ENCODE assay signal across 15 mouse cellular contexts in the genomic region with DNA sequence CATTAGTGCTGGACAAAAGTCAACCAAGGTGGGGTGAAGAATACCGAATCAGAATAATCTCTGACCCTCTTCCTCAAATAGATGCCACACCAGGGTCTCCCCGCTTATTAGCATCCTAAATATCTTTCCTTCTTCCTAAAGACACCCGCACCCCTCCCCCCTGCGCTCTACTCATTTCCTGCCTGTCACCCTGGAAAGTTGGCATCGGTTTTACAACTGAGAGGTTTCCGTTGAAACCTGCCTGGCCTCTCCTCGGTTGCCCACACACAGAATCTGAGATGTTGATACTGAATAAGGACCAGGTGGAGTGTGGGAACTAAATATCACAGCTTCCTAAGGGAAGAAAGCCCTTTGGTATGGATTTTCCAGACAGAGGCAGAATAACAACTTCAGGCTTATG.
DNase-seq lines count a peak whose midpoint lies in the region; ATAC-seq and TF ChIP-seq lines count a peak whose summit lies in the region.
"Had no signal": no experiment of that assay in that cellular context is flagged by ENCODE, and none has a peak within 500 bp of the region (broad histone marks: within the 10 kb centered on the region; RNA-seq: fewer than 3 reads in every experiment).

No protein-coding gene starts in this region.

- no peak overlapping the region for H3K4me3 ChIP-seq in heart, embryonic 11.5 days (ENCODE audit: low read depth, low read length)
- no peak overlapping the region for H3K4me3 ChIP-seq in kidney, embryonic 16.5 days (ENCODE audit: low read length)
- H3K4me3 ChIP-seq in limb, embryonic 14.5 days (replicated peaks; ENCODE audit: low read length): no peak overlapping the region
- H3K4me3 ChIP-seq in midbrain, embryonic 13.5 days (replicated peaks): no peak overlapping the region
- H3K4me3 ChIP-seq: erythroblast, embryonic 14.5 days; midbrain, embryonic 12.5 days; stomach, embryonic 15.5 days had no signal

- H3K27ac ChIP-seq in heart, embryonic 11.5 days (ENCODE audit: low read depth, low read length): no peak overlapping the region
- no peak overlapping the region for H3K27ac ChIP-seq in kidney, embryonic 16.5 days (ENCODE audit: low read length)
- no peak overlapping the region for H3K27ac ChIP-seq in limb, embryonic 14.5 days (replicated peaks; ENCODE audit: low read depth, low read length)
- H3K27ac ChIP-seq in midbrain, embryonic 13.5 days: no peak overlapping the region
- H3K27ac ChIP-seq: hindbrain, postnatal 0 days; midbrain, embryonic 12.5 days; stomach, embryonic 15.5 days had no signal

- H3K9me3 ChIP-seq in heart, embryonic 11.5 days (replicated peaks; ENCODE audit: control insufficient read depth, low read length): no peaks in the 10 kb centered on the region
- no peaks in the 10 kb centered on the region for H3K9me3 ChIP-seq in kidney, embryonic 16.5 days (ENCODE audit: low read length)
- no peaks in the 10 kb centered on the region for H3K9me3 ChIP-seq in limb, embryonic 14.5 days (ENCODE audit: control insufficient read depth, low read length)
- no peaks in the 10 kb centered on the region for H3K9me3 ChIP-seq in midbrain, embryonic 13.5 days
- H3K9me3 ChIP-seq: midbrain, embryonic 12.5 days; stomach, embryonic 15.5 days had no signal

- 51% methylated on average over 7 of the region's 7 CpGs for WGBS in heart, embryonic 11.5 days (ENCODE audit: insufficient replicate concordance)
- WGBS in kidney, embryonic 16.5 days: 22% methylated on average over 7 of the region's 7 CpGs
- WGBS in limb, embryonic 14.5 days: 27% methylated on average over 7 of the region's 7 CpGs
- 75% methylated on average over 7 of the region's 7 CpGs for WGBS in midbrain, embryonic 13.5 days

- no peak overlapping the region for H3K4me2 ChIP-seq in heart, embryonic 11.5 days
- H3K4me2 ChIP-seq in kidney, embryonic 16.5 days (replicated peaks; ENCODE audit: low read depth, low read length): peak overlapping the region; percentile 32; the same call in 1 of the 2 replicates
- peak overlapping the region; percentile 23; the same call in 1 of the 2 replicates for H3K4me2 ChIP-seq in limb, embryonic 14.5 days (replicated peaks; ENCODE audit: low read depth, low read length, severe bottlenecking)
- no peak overlapping the region for H3K4me2 ChIP-seq in midbrain, embryonic 13.5 days (replicated peaks)
- H3K4me2 ChIP-seq: midbrain, embryonic 12.5 days; stomach, embryonic 15.5 days had no signal

- no peaks in the 10 kb centered on the region for H3K36me3 ChIP-seq in heart, embryonic 11.5 days (ENCODE audit: control insufficient read depth, insufficient read depth, low read length)
- H3K36me3 ChIP-seq in kidney, embryonic 16.5 days (ENCODE audit: insufficient read depth, low read length): no peaks in the 10 kb centered on the region
- H3K36me3 ChIP-seq in limb, embryonic 14.5 days (ENCODE audit: control insufficient read depth, insufficient read depth, low read length): no peaks in the 10 kb centered on the region
- H3K36me3 ChIP-seq in midbrain, embryonic 13.5 days: no peaks in the 10 kb centered on the region
- H3K36me3 ChIP-seq: midbrain, embryonic 12.5 days; stomach, embryonic 15.5 days had no signal

- no peak overlapping the region for H3K9ac ChIP-seq in heart, embryonic 11.5 days (ENCODE audit: low read depth, low read length)
- no peak overlapping the region for H3K9ac ChIP-seq in kidney, embryonic 16.5 days (replicated peaks; ENCODE audit: low read length)
- H3K9ac ChIP-seq in limb, embryonic 14.5 days (ENCODE audit: low read depth, low read length, severe bottlenecking): no peak overlapping the region
- no peak overlapping the region for H3K9ac ChIP-seq in midbrain, embryonic 13.5 days (replicated peaks)
- H3K9ac ChIP-seq: midbrain, embryonic 12.5 days; stomach, embryonic 15.5 days had no signal

- H3K27me3 ChIP-seq in heart, embryonic 11.5 days (ENCODE audit: control insufficient read depth, insufficient read depth, low read length): peaks cover 21% of the 10 kb centered on the region
- no peaks in the 10 kb centered on the region for H3K27me3 ChIP-seq in kidney, embryonic 16.5 days (ENCODE audit: insufficient read depth, low read length)
- H3K27me3 ChIP-seq in limb, embryonic 14.5 days (ENCODE audit: control insufficient read depth, insufficient read depth, low read length): peaks cover 33% of the 10 kb centered on the region
- no peaks in the 10 kb centered on the region for H3K27me3 ChIP-seq in midbrain, embryonic 13.5 days
- H3K27me3 ChIP-seq: midbrain, embryonic 12.5 days; stomach, embryonic 15.5 days had no signal

- no peak for ATAC-seq in heart, embryonic 11.5 days (replicated peaks; ENCODE audit: insufficient number of reproducible peaks, low FRiP score, low TSS enrichment)
- ATAC-seq in common myeloid progenitor, adult 5-6 weeks (replicated peaks; ENCODE audit: low read depth, poor library complexity, severe bottlenecking): 0 out of 2 replicates have a peak, but pooled peaks have one; percentile 30
- no peak for ATAC-seq in kidney, embryonic 16.5 days (ENCODE audit: low FRiP score, low TSS enrichment)
- ATAC-seq in limb, embryonic 14.5 days (ENCODE audit: low FRiP score, low read depth): no peak
- ATAC-seq in midbrain, embryonic 13.5 days: no peak
- ATAC-seq: forebrain, embryonic 16.5 days; hindbrain, postnatal 0 days had no signal

- peak; percentile 13 to 18 for DNase-seq in heart, adult 18-20 months
- no peak for DNase-seq in limb, embryonic 14.5 days (ENCODE audit: low spot score)
- DNase-seq in left cerebral cortex, adult 9 months (ENCODE audit: low spot score in 2 of 2): no peak
- DNase-seq in right cerebral cortex, adult 2 months (ENCODE audit: low spot score in 2 of 2): no peak
- DNase-seq: cerebellum, adult 11-12 months; thymus, postnatal 25 days had no signal

- no peaks in the 10 kb centered on the region for H3K4me1 ChIP-seq in heart, embryonic 11.5 days (ENCODE audit: control insufficient read depth, insufficient read depth, low read length)
- H3K4me1 ChIP-seq in kidney, embryonic 16.5 days (ENCODE audit: insufficient read depth, low read length): peaks cover 10% of the 10 kb centered on the region
- peaks cover 17% of the 10 kb centered on the region for H3K4me1 ChIP-seq in limb, embryonic 14.5 days (ENCODE audit: control insufficient read depth, insufficient read depth, low read length)
- peaks cover 7% of the 10 kb centered on the region; the same call in 1 of the 2 replicates for H3K4me1 ChIP-seq in midbrain, embryonic 13.5 days (replicated peaks)
- H3K4me1 ChIP-seq: stomach, embryonic 15.5 days had no signal

- no peak for TF ChIP-seq POLR2A in limb, embryonic 14.5 days (IDR thresholded peaks at IDR 0.05; ENCODE audit: borderline replicate concordance, extremely low read depth, insufficient read depth, insufficient read length)

Comparison
In these comparisons a context has a peak if more than half of its experiments do, and no peak if none do; other contexts are left out.
1. DNase-seq: peak in heart, adult 18-20 months (2 of 2); none in limb, embryonic 14.5 days (single experiment), left cerebral cortex, adult 9 months (0 of 2) and right cerebral cortex, adult 2 months (0 of 2).
2. H3K4me2 ChIP-seq: peak in kidney, embryonic 16.5 days (single experiment) and limb, embryonic 14.5 days (single experiment); none in heart, embryonic 11.5 days (single experiment) and midbrain, embryonic 13.5 days (single experiment).